Comparison of ENCODE assay signal across 9 mouse cellular contexts in the genomic region with DNA sequence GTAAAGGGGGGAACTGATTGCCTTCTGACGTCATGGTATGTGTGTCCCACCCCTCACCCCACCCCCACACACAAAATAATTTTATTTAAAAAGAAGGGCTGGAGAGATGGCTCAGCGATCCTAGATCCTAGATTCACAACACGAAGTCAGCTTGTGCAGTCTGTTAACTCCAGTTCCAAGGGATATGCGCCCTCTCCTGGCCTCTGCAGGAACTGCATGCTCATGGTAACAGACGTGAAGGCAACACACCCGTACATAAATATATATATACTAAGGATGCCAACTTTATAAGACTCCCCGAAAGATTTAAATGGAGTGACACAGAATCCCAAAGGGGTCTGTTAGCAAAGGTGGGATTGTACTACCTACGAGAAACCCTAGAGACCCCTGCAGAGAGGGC. TPM values are rescaled to one million over a fixed set of nuclear protein-coding genes. Genes with fewer than 3 reads are reported as not detected.
DNase-seq lines count a peak whose midpoint lies in the region; ATAC-seq and TF ChIP-seq lines count a peak whose summit lies in the region.
"Had no signal": no experiment of that assay in that cellular context is flagged by ENCODE, and none has a peak within 500 bp of the region (broad histone marks: within the 10 kb centered on the region; RNA-seq: fewer than 3 reads in every experiment).

No protein-coding gene starts in this region.

- peak; percentile 80 for TF ChIP-seq CTCF in liver, adult 2 months (IDR thresholded peaks at IDR 0.05; ENCODE audit: low read depth, low read length)

- H3K4me3 ChIP-seq in hindbrain, embryonic 14.5 days (replicated peaks; ENCODE audit: low read length), result no peak overlapping the region
- H3K4me3 ChIP-seq in hindbrain, embryonic 12.5 days, result no peak overlapping the region
- no peak overlapping the region for H3K4me3 ChIP-seq in liver, adult 2 months (ENCODE audit: insufficient read depth, low read depth, low read length)
- H3K4me3 ChIP-seq: myocyte had no signal

- 28% methylated on average over 8 of the region's 8 CpGs for WGBS in hindbrain, embryonic 14.5 days
- 29% methylated on average over 8 of the region's 8 CpGs for WGBS in hindbrain, embryonic 12.5 days
- 21% methylated on average over 8 of the region's 8 CpGs for WGBS in liver, adult 2 months

- no peak for ATAC-seq in hindbrain, embryonic 14.5 days (ENCODE audit: low FRiP score)
- ATAC-seq in hindbrain, embryonic 12.5 days (ENCODE audit: low FRiP score), result no peak
- peak; percentile 43 to 52; a peak in 1 of 4 replicates for ATAC-seq in hematopoietic stem cell, adult 5-6 weeks (replicated peaks in 1 of 2; ENCODE audit: insufficient read depth in 1 of 2, low FRiP score in 2 of 2, low TSS enrichment in 1 of 2, low read depth in 1 of 2, poor library complexity in 2 of 2, severe bottlenecking in 2 of 2)

- H3K4me1 ChIP-seq in hindbrain, embryonic 14.5 days (replicated peaks; ENCODE audit: control insufficient read depth, insufficient read depth, low read length), result no peaks in the 10 kb centered on the region
- H3K4me1 ChIP-seq in hindbrain, embryonic 12.5 days, result no peaks in the 10 kb centered on the region
- no peaks in the 10 kb centered on the region for H3K4me1 ChIP-seq in liver, adult 2 months (ENCODE audit: control insufficient read depth, insufficient read depth, low read length)

- no peak overlapping the region for H3K27ac ChIP-seq in hindbrain, embryonic 14.5 days
- no peak overlapping the region for H3K27ac ChIP-seq in hindbrain, embryonic 12.5 days
- no peak overlapping the region for H3K27ac ChIP-seq in liver, adult 2 months (replicated peaks; ENCODE audit: insufficient read depth, low read depth, low read length)

- peak; percentile 94 for DNase-seq in hindbrain, embryonic 14.5 days (ENCODE audit: low spot score)
- peak; percentile 75 for DNase-seq in MEL-GATA-1-ER (ENCODE audit: extremely low read depth, low read depth)
- peak; percentile 56 for DNase-seq in cerebellum, adult 8-10 months
- DNase-seq in liver, adult 2 months (ENCODE audit: extremely low read depth, low read depth, low spot score), result peak; percentile 49
- DNase-seq in retina, embryonic 14.5 days (ENCODE audit: low spot score), result peak; percentile 92
- DNase-seq in urinary bladder, postnatal 14 days (ENCODE audit: low spot score), result peak; percentile 82

- no peaks in the 10 kb centered on the region for H3K79me2 ChIP-seq in liver, adult 2 months (ENCODE audit: control insufficient read depth, insufficient read depth, low read length)

- H3K9ac ChIP-seq in hindbrain, embryonic 14.5 days, result no peak overlapping the region
- no peak overlapping the region for H3K9ac ChIP-seq in hindbrain, embryonic 12.5 days
- no peak overlapping the region for H3K9ac ChIP-seq in liver, adult 2 months (ENCODE audit: low read depth, low read length)

- no peak for TF ChIP-seq POLR2A in liver, adult 2 months (IDR thresholded peaks at IDR 0.05; ENCODE audit: extremely low read depth, insufficient read depth, low read length)

- no peak overlapping the region for H3K4me2 ChIP-seq in hindbrain, embryonic 14.5 days (replicated peaks)
- H3K4me2 ChIP-seq in hindbrain, embryonic 12.5 days (replicated peaks), result no peak overlapping the region

- no peaks in the 10 kb centered on the region for H3K9me3 ChIP-seq in hindbrain, embryonic 14.5 days (ENCODE audit: control insufficient read depth, low read length)
- no peaks in the 10 kb centered on the region for H3K9me3 ChIP-seq in hindbrain, embryonic 12.5 days (replicated peaks)

- no peaks in the 10 kb centered on the region for H3K27me3 ChIP-seq in hindbrain, embryonic 14.5 days (ENCODE audit: control insufficient read depth, insufficient read depth, low read length)
- peaks cover 8% of the 10 kb centered on the region; the same call in 1 of the 2 replicates for H3K27me3 ChIP-seq in hindbrain, embryonic 12.5 days
- no peaks in the 10 kb centered on the region for H3K27me3 ChIP-seq in liver, adult 2 months (ENCODE audit: control insufficient read depth, insufficient read depth, low read length)

- H3K36me3 ChIP-seq in hindbrain, embryonic 14.5 days (replicated peaks; ENCODE audit: control insufficient read depth, insufficient read depth), result no peaks in the 10 kb centered on the region
- H3K36me3 ChIP-seq in hindbrain, embryonic 12.5 days, result no peaks in the 10 kb centered on the region
- H3K36me3 ChIP-seq in liver, adult 2 months (ENCODE audit: control insufficient read depth, insufficient read depth, low read length), result no peaks in the 10 kb centered on the region

RNA-seq across cellular contexts. Expression of a gene that starts 39.4 kb away (rescaled TPM):
- 1.1 and 1.4 TPM in 2 replicates for polyA plus RNA-seq in hindbrain, embryonic 14.5 days (2014; fragmentation: Nextera tagmentation; extraction: Ambion mirVana)
- 1.3 and 1.5 TPM in 2 replicates for polyA plus RNA-seq in hindbrain, embryonic 12.5 days (2016; fragmentation: Nextera tagmentation; extraction: Ambion mirVana)
- total RNA-seq in hematopoietic stem cell, adult 5-6 weeks (2017), result 0.25 and 0.69 TPM in 2 replicates
- 0.09 and 0.40 TPM in 2 replicates for total RNA-seq in liver, adult 2 months (2014; rRNA removed)
- 0.29 and 0.50 TPM in 2 replicates for polyA plus RNA-seq in liver, adult 2 months (2012; rRNA removed)

RNA-seq across cellular contexts. Expression of a gene that starts 51.0 kb away (rescaled TPM):
- polyA plus RNA-seq in hindbrain, embryonic 14.5 days (2014; fragmentation: Nextera tagmentation; extraction: Ambion mirVana), result 6.6 and 6.7 TPM in 2 replicates
- 9.4 and 9.9 TPM in 2 replicates for polyA plus RNA-seq in hindbrain, embryonic 12.5 days (2016; fragmentation: Nextera tagmentation; extraction: Ambion mirVana)
- total RNA-seq in hematopoietic stem cell, adult 5-6 weeks (2017), result 0.20 TPM in 1 of 2 replicates, not detected in the other
- 0.09 and 0.60 TPM in 2 replicates for total RNA-seq in liver, adult 2 months (2014; rRNA removed)
- 1.2 and 1.4 TPM in 2 replicates for polyA plus RNA-seq in liver, adult 2 months (2012; rRNA removed)

Comparison
In these comparisons a context has a peak if more than half of its experiments do, and no peak if none do; other contexts are left out.
1. ATAC-seq: peak in hematopoietic stem cell, adult 5-6 weeks (2 of 2); none in hindbrain, embryonic 14.5 days (single experiment) and hindbrain, embryonic 12.5 days (single experiment).
2. Peak in every context shown above with its lines, with median percentiles within 50 percentile points of each other: DNase-seq.